Comparison of ENCODE assay signal across 8 mouse cellular contexts in the genomic region with DNA sequence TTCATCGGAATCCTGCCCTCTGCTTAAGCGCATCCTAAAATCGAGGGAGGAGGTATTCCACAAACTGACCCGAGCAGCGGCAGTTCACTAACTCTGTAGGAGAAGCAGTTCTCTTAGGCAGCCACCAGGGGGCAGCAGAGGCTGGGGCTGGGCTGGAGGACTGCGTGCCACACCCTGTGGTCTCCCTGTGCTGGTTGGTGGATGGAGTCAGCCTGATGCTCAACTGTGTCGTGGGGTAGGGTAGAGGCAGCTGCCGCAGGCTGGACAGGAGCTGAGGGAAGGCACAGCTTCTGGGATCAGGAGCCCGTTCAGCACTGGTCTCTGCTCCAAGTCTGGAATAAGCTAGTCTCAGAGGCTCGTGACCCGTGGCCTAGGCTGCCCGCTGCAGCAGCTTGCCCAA. TPM values are rescaled to one million over a fixed set of nuclear protein-coding genes. Genes with fewer than 3 reads are reported as not detected.
DNase-seq lines count a peak whose midpoint lies in the region; ATAC-seq and TF ChIP-seq lines count a peak whose summit lies in the region.

No protein-coding gene starts in this region.

- peak; percentile 77 to 81 (median 79) for TF ChIP-seq CTCF in MEL (IDR thresholded peaks at IDR 0.05 in 2 of 3, conservative IDR thresholded peaks at IDR 0.05 in 1 of 3; ENCODE audit: control insufficient read depth in 1 of 3, insufficient read depth in 1 of 3, low read depth in 2 of 3, low read length in 3 of 3, poor library complexity in 1 of 3, severe bottlenecking in 1 of 3)
- TF ChIP-seq CTCF in forebrain, postnatal 0 days (IDR thresholded peaks at IDR 0.05; ENCODE audit: low read depth), result peak; percentile 100
- TF ChIP-seq CTCF in lung, postnatal 0 days (IDR thresholded peaks at IDR 0.05), result peak; percentile 100

- DNase-seq in MEL (ENCODE audit: low read depth, low spot score), result peak; percentile 82
- peak; percentile 70 to 81 for DNase-seq in cerebellum, adult 18-20 months
- DNase-seq in forebrain, postnatal 0 days, result peak; percentile 84
- DNase-seq in heart, postnatal 4 days, result peak; percentile 94
- peak; percentile 30 for DNase-seq in layer of hippocampus, adult 9-11 months
- peak; percentile 93 for DNase-seq in lung, postnatal 0 days (ENCODE audit: low spot score)
- DNase-seq in ovary, postnatal 10 days (ENCODE audit: low spot score), result peak; percentile 67
- peak; percentile 73 for DNase-seq in thymus, postnatal 14 days

- TF ChIP-seq POLR2A in MEL (IDR thresholded peaks at IDR 0.05; ENCODE audit: control insufficient read depth in 1 of 2, insufficient read depth in 1 of 2, low read depth in 1 of 2, low read length in 2 of 2, poor library complexity in 1 of 2), result no peak

- peaks cover 0 to 7% of the 10 kb centered on the region in 2 experiments; a peak in 1 of 4 replicates for H3K4me1 ChIP-seq in MEL (ENCODE audit: control insufficient read depth in 1 of 2, insufficient read depth in 2 of 2, low read length in 2 of 2)
- no peaks in the 10 kb centered on the region for H3K4me1 ChIP-seq in forebrain, postnatal 0 days (ENCODE audit: insufficient read depth)
- peaks cover 11% of the 10 kb centered on the region; the same call in 1 of the 2 replicates for H3K4me1 ChIP-seq in lung, postnatal 0 days (ENCODE audit: insufficient read depth, low read depth, low read length)

- no peak for TF ChIP-seq EP300 in MEL (IDR thresholded peaks at IDR 0.05; ENCODE audit: low read depth in 1 of 2, low read length in 2 of 2)
- no peak for TF ChIP-seq EP300 in lung, postnatal 0 days (IDR thresholded peaks at IDR 0.05)

- H3K9ac ChIP-seq in MEL (ENCODE audit: control insufficient read depth, low read depth, low read length, poor library complexity, severe bottlenecking), result no peak overlapping the region
- H3K9ac ChIP-seq in forebrain, postnatal 0 days, result no peak overlapping the region
- H3K9ac ChIP-seq in lung, postnatal 0 days (replicated peaks; ENCODE audit: low read depth), result peak overlapping the region; percentile 36

- peak overlapping the region; percentile 30 for H3K4me2 ChIP-seq in forebrain, postnatal 0 days (ENCODE audit: low read depth)
- peak overlapping the region; percentile 44 for H3K4me2 ChIP-seq in lung, postnatal 0 days (replicated peaks; ENCODE audit: low read depth, low read length)

- WGBS in forebrain, postnatal 0 days, result 18% methylated on average over 12 of the region's 12 CpGs
- WGBS in lung, postnatal 0 days, result 20% methylated on average over 12 of the region's 12 CpGs

- H3K36me3 ChIP-seq in MEL (ENCODE audit: control insufficient read depth in 1 of 2, insufficient read depth in 2 of 2, low read length in 2 of 2), result no peaks in the 10 kb centered on the region
- H3K36me3 ChIP-seq in forebrain, postnatal 0 days (ENCODE audit: insufficient read depth), result no peaks in the 10 kb centered on the region
- no peaks in the 10 kb centered on the region; the same call in 1 of the 2 replicates for H3K36me3 ChIP-seq in lung, postnatal 0 days (ENCODE audit: insufficient read depth, low read length)

- H3K4me3 ChIP-seq in MEL (ENCODE audit: control insufficient read depth in 1 of 2, insufficient read depth in 1 of 2, low read depth in 2 of 2, low read length in 2 of 2), result no peak overlapping the region
- no peak overlapping the region for H3K4me3 ChIP-seq in forebrain, postnatal 0 days (ENCODE audit: low read depth, low read length)
- no peak overlapping the region for H3K4me3 ChIP-seq in lung, postnatal 0 days (ENCODE audit: low read depth, low read length)

- no peak overlapping the region for H3K27ac ChIP-seq in MEL (ENCODE audit: control insufficient read depth, low read depth, low read length)
- H3K27ac ChIP-seq in forebrain, postnatal 0 days (ENCODE audit: low read depth, low read length), result no peak overlapping the region
- H3K27ac ChIP-seq in lung, postnatal 0 days (ENCODE audit: low read length), result peak overlapping the region; percentile 64

- ATAC-seq in forebrain, postnatal 0 days, result peak; percentile 86
- peak; percentile 68 for ATAC-seq in lung, postnatal 0 days

- H3K9me3 ChIP-seq in MEL (replicated peaks; ENCODE audit: insufficient read depth, low read length), result no peaks in the 10 kb centered on the region
- H3K9me3 ChIP-seq in forebrain, postnatal 0 days (ENCODE audit: low read length), result no peaks in the 10 kb centered on the region
- no peaks in the 10 kb centered on the region for H3K9me3 ChIP-seq in lung, postnatal 0 days (ENCODE audit: low read length)

- H3K79me2 ChIP-seq in MEL (ENCODE audit: control insufficient read depth, insufficient read depth, low read length, poor library complexity), result no peaks in the 10 kb centered on the region

- TF ChIP-seq RAD21 in MEL (IDR thresholded peaks at IDR 0.05; ENCODE audit: low read depth, low read length), result peak; percentile 78

- 0 out of 4 replicates have a peak, but pooled peaks cover 0 to 2% of the 10 kb centered on the region in 2 experiments for H3K27me3 ChIP-seq in MEL (ENCODE audit: control insufficient read depth in 1 of 2, insufficient read depth in 2 of 2, low read length in 2 of 2)
- H3K27me3 ChIP-seq in forebrain, postnatal 0 days (ENCODE audit: insufficient read depth, low read length), result no peaks in the 10 kb centered on the region
- no peaks in the 10 kb centered on the region for H3K27me3 ChIP-seq in lung, postnatal 0 days (replicated peaks; ENCODE audit: insufficient read depth, low read length)

TF ChIP-seq in MEL, 35 proteins besides CTCF, POLR2A, EP300 and RAD21 (continues in another document):
- TF ChIP-seq TAL1 (IDR thresholded peaks at IDR 0.05; ENCODE audit: low read length), result no peak
- no peak for TF ChIP-seq HCFC1 (IDR thresholded peaks at IDR 0.05; ENCODE audit: low read depth, low read length)
- no peak for TF ChIP-seq TCF12 (IDR thresholded peaks at IDR 0.05; ENCODE audit: low read depth, low read length)
- TF ChIP-seq POLR2AphosphoS5 (IDR thresholded peaks at IDR 0.05; ENCODE audit: borderline replicate concordance, low read depth, low read length), result no peak
- no peak for TF ChIP-seq ETS1 (IDR thresholded peaks at IDR 0.05; ENCODE audit: low read depth, low read length)
- TF ChIP-seq MYB (IDR thresholded peaks at IDR 0.05; ENCODE audit: low read depth, low read length), result no peak
- no peak for TF ChIP-seq MAZ (IDR thresholded peaks at IDR 0.05; ENCODE audit: low read depth, low read length)
- no peak for TF ChIP-seq MXI1 (IDR thresholded peaks at IDR 0.05; ENCODE audit: low read depth, low read length)
- no peak for TF ChIP-seq GABPA (IDR thresholded peaks at IDR 0.05; ENCODE audit: low read depth, low read length)
- TF ChIP-seq CHD2 (IDR thresholded peaks at IDR 0.05; ENCODE audit: low read length), result no peak
- TF ChIP-seq TBP (IDR thresholded peaks at IDR 0.05; ENCODE audit: low read depth, low read length), result no peak
- TF ChIP-seq ZKSCAN1 (IDR thresholded peaks at IDR 0.05; ENCODE audit: low read depth, low read length), result no peak
- no peak for TF ChIP-seq ZMIZ1 (IDR thresholded peaks at IDR 0.05; ENCODE audit: low read depth, low read length)
- TF ChIP-seq NRF1 (IDR thresholded peaks at IDR 0.05; ENCODE audit: insufficient read depth, low read depth, low read length, poor library complexity, severe bottlenecking), result no peak
- TF ChIP-seq KAT2A (conservative IDR thresholded peaks at IDR 0.05; ENCODE audit: low read depth, low read length), result no peak
- TF ChIP-seq MAFK (IDR thresholded peaks at IDR 0.05; ENCODE audit: borderline replicate concordance, low read depth, low read length), result no peak
- TF ChIP-seq NELFE (IDR thresholded peaks at IDR 0.05; ENCODE audit: low read depth, low read length), result no peak
- TF ChIP-seq SMC3 (IDR thresholded peaks at IDR 0.05; ENCODE audit: low read depth, low read length), result peak; percentile 82
- no peak for TF ChIP-seq USF2 (IDR thresholded peaks at IDR 0.05; ENCODE audit: borderline replicate concordance in 1 of 2, insufficient read depth in 1 of 2, low read depth in 1 of 2, low read length in 2 of 2)
- 0 out of 2 replicates have a peak, but pooled peaks have one; percentile 1 for TF ChIP-seq RCOR1 (IDR thresholded peaks at IDR 0.05; ENCODE audit: low read depth, low read length)
- TF ChIP-seq BHLHE40 (IDR thresholded peaks at IDR 0.05; ENCODE audit: borderline replicate concordance, low read depth, low read length), result peak; percentile 33; the same call in 1 of the 2 replicates
- no peak for TF ChIP-seq POLR2AphosphoS2 (IDR thresholded peaks at IDR 0.05; ENCODE audit: low read length)
- no peak for TF ChIP-seq UBTF (IDR thresholded peaks at IDR 0.05; ENCODE audit: borderline replicate concordance, insufficient read depth, low read depth, low read length)
- TF ChIP-seq USF1 (IDR thresholded peaks at IDR 0.05; ENCODE audit: low read depth, low read length), result no peak

RNA-seq across cellular contexts. Expression of a gene that starts 27.7 kb away (rescaled TPM):
- 2.3 and 2.5 TPM in 2 replicates for total RNA-seq in MEL (2012; rRNA removed)
- polyA plus RNA-seq in MEL (2012; ENCODE audit: insufficient read depth in 1 of 2, insufficient read length in 2 of 2, low read depth in 1 of 2, low replicate concordance in 2 of 2, missing spikeins in 1 of 2), result 1 to 10 TPM in 1 of 2 experiments, not detected in 1; 5.9 TPM
- total RNA-seq in forebrain, postnatal 0 days (2014; rRNA removed), result 1.2 and 1.4 TPM in 2 replicates
- polyA plus RNA-seq in forebrain, postnatal 0 days (2015; fragmentation: Nextera tagmentation; extraction: Ambion mirVana), result 0.33 and 0.39 TPM in 2 replicates
- 10 to 100 TPM; 10.1 to 10.9 TPM for total RNA-seq in heart, postnatal 4 days (2021)
- polyA plus RNA-seq in lung, postnatal 0 days (2015; fragmentation: Nextera tagmentation; extraction: Ambion mirVana), result 9.7 and 10.3 TPM in 2 replicates

RNA-seq across cellular contexts. Expression of a gene that starts 34.0 kb away (rescaled TPM):
- total RNA-seq in MEL (2012; rRNA removed), result 0.03 TPM in 1 of 2 replicates, not detected in the other
- polyA plus RNA-seq in MEL (2012; ENCODE audit: insufficient read depth in 1 of 2, insufficient read length in 2 of 2, low read depth in 1 of 2, low replicate concordance in 2 of 2, missing spikeins in 1 of 2), result under 1 TPM in 1 of 2 experiments, not detected in 1; 0.78 TPM
- total RNA-seq in forebrain, postnatal 0 days (2014; rRNA removed), result 0.95 and 1.6 TPM in 2 replicates
- polyA plus RNA-seq in forebrain, postnatal 0 days (2015; fragmentation: Nextera tagmentation; extraction: Ambion mirVana), result 0.52 and 0.90 TPM in 2 replicates
- total RNA-seq in heart, postnatal 4 days (2021), result 1 to 10 TPM; 4.6 to 5.1 TPM
- 2.9 and 3.8 TPM in 2 replicates for polyA plus RNA-seq in lung, postnatal 0 days (2015; fragmentation: Nextera tagmentation; extraction: Ambion mirVana)

RNA-seq across cellular contexts. Expression of a gene that starts 59.5 kb away (rescaled TPM):
- 3.7 and 5.8 TPM in 2 replicates for total RNA-seq in MEL (2012; rRNA removed)
- polyA plus RNA-seq in MEL (2012; ENCODE audit: insufficient read depth in 1 of 2, insufficient read length in 2 of 2, low read depth in 1 of 2, low replicate concordance in 2 of 2, missing spikeins in 1 of 2), result 1 to 10 TPM in 1 of 2 experiments, not detected in 1; 4.8 TPM
- 4.5 and 6.9 TPM in 2 replicates for total RNA-seq in forebrain, postnatal 0 days (2014; rRNA removed)
- polyA plus RNA-seq in forebrain, postnatal 0 days (2015; fragmentation: Nextera tagmentation; extraction: Ambion mirVana), result 3.7 and 5.2 TPM in 2 replicates
- total RNA-seq in heart, postnatal 4 days (2021), result 1 to 10 TPM in 1 of 2 experiments, under 1 TPM in 1; 0.72 to 1.7 TPM
- 2.0 and 2.4 TPM in 2 replicates for polyA plus RNA-seq in lung, postnatal 0 days (2015; fragmentation: Nextera tagmentation; extraction: Ambion mirVana)

Comparison
In these comparisons a context has a peak if more than half of its experiments do, and no peak if none do; other contexts are left out.
1. DNase-seq: peak in every context shown above with its lines; median percentile 94 in heart, postnatal 4 days; 93 in lung, postnatal 0 days; 84 in forebrain, postnatal 0 days; 82 in MEL; 76 in cerebellum, adult 18-20 months; 73 in thymus, postnatal 14 days; 67 in ovary, postnatal 10 days; 30 in layer of hippocampus, adult 9-11 months.